Mouse (Mus musculus): ENCODE measurements at regions not wholly inside any gene's neighbourhood (a gene's known extent, or its start where the extent isn't known, plus 50 kb on each side); places are given as distances from the start of the nearest gene placed in this dataset.

DNA sequence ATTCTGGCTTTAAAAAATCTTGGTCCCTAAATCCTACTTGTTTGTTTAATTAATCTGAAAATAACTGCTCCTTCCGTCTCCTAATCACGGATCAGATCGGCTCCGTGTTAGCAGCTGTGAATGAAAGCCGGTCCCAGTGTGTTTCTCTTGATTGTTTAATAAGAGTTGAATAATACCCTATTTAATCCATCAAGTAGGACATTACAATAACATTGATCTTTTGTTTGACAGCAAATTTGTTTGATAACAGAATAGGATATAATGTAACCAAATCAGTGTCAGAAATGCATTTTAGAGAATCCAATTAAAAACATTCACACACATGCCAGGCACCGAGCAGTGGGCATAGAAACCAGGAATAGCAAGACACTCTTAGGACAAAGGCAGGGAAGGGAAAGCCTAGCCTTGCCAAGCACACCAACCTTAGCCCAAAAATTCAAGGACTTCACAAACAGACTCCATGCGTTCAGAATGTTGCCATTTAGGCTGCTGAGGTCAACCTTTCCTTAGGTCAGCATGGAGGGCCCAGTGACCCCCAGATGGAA, 332.5 kb upstream of the Meis1 start:
- no peak for DNase-seq (ENCODE audit: low spot score)

DNA sequence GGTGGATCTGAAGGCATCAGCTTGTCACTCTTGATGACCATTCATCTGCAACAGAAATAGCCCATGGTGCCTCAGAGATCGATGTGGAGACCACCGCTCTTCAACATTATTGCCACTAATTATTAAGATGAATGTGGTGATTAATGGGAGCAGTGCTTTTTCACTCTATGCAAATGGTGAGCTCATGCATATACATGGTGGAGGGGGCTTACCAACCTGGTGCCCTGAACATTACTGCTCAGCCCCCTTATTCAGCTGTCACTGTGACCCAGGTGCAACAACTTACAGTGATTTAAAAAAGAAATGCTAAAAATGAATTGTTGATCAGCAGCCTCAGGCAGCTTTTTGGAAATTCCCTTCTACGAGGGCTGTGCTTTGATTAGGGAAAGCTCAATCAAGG, 334.9 kb upstream of the Meis1 start:
- no peak for DNase-seq (ENCODE audit: low spot score)

DNA sequence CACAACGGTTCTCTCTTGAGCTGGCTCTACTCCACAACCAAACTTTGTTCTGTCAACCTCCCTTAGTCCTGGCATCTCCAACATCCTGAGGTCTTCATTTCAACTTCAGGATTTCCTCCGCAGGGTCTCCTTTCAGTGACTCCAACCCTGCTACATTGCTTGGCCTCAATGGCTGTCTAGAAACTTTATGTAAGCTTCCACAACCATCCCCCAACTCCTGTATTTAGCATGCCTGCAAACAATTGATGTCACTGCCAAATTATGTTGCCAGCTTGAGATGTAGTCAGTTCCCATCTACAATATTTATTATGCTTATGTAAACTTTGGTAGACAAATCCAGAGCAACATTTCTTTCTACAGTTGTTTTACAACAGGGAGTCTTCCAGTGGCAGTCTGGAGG, 336.4 kb upstream of the Meis1 start:
- DNase-seq (ENCODE audit: low spot score) = no peak

DNA sequence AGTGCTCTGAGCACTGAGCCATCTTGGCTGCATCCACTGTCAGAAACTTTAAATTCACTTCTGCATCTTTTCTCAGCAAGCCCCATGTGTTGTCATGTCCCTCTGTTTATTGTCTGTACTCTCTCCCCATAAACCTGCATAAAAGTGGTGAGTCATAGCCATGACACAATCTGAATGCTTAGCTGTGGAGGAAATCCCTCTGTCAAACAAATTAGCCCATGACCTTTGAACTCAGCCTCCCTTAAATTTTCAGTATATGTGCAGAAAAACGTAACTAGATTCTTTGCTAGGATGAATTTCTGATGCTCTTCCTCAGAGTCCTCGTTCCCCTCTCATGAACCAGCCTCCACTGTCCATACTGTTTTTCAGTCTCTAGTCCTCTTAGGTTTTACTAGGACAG, 337.4 kb upstream of the Meis1 start:
- DNase-seq (ENCODE audit: low spot score) = no peak

DNA sequence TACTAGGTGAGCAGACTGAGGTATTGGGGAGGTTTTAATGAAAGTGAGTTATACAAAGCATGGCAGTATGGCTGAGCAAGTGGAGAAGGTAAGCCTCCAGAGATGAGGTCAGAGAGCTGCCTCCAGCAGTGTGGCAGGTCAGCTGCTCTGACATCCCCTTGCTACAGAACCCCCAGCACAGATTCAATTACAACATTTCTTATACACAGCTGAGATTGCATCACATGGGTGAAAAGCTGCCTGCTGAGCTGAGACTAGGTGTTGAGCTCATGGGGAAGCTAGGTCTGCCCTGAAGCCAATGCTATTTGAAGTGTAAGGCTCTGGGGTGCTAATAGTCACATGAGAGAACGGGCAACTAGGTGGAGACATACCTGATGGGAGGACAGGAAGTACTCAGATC, 350.4 kb upstream of the Meis1 start:
- DNase-seq (ENCODE audit: low spot score) = no peak

DNA sequence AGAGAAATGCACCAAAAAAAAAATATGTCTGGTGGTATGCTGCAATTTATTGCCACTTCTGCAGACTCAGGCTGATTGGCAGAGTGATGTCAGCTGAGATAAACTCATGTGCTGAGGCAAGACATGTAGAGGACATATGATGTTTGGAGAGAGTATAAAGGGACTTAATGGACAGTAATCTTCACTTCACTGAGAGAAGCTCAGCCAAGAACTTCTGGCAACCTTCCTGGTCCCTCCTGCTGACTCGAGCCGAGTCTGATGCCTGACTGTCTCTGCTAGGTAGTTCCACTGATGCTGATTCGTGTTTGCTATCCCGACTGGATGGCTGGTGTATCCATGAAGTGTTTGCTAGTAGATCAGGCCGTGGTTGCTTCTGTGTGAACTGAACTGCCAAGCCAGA, 354.7 kb upstream of the Meis1 start:
- no peak for DNase-seq (ENCODE audit: low spot score)

DNA sequence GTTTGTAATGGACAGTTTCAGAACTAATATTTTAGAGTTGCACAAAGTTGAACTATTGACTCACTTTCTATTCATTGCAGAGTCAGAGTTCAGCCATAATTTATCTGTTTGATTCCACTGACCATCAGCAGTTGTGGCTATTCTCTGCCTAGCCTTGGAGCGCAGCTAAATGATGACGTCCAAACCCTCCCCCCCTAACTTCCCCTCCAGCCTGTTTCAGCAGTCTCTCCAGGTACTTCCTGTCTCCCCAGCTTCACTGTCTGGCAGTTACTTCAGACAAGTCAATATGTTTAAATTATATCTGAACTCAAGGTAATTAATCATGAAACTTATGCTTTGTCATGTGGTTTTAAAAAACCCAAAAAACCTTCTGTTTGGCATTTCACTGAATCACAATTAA, 362.1 kb upstream of the Meis1 start:
- DNase-seq (ENCODE audit: low spot score) = no peak

DNA sequence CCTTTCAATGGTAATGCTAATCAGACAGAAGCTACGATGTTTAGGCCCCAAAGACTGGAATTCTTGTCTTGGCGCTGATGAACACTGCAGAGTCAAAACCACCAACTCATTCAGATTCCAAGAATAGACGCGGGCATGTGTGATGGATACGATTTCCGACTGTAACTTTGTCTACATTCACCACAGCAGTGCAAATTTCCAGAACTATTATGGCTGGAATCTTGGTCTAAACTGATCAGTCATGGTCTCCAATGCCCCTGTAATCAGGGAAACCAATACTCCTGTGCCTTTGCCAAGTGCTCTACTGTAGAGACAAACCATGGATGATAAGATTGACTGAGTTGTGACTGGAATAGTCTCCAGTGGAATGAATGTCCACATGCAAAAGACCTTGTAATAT, 370.4 kb upstream of the Meis1 start:
- DNase-seq (ENCODE audit: low spot score) = no peak

DNA sequence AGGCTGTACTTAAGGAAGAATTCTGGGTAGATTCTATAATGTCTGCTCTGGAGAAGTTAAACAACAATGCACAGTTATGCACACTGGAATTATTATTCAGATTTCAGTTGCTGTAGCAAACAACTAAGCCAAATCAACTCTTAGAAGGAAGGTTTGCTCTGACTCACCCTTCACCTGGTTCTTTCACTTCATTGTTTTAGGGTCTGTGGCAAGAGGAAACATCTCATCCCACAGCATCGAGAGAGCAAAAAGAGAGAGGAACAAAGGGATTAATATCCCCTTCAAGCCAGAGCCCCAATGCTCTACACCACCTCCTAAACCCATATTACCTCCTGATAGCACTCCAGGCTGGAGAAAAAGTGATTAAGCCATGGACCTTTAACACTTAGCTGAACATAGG, 373.4 kb upstream of the Meis1 start:
- no peak for DNase-seq (ENCODE audit: low spot score)

DNA sequence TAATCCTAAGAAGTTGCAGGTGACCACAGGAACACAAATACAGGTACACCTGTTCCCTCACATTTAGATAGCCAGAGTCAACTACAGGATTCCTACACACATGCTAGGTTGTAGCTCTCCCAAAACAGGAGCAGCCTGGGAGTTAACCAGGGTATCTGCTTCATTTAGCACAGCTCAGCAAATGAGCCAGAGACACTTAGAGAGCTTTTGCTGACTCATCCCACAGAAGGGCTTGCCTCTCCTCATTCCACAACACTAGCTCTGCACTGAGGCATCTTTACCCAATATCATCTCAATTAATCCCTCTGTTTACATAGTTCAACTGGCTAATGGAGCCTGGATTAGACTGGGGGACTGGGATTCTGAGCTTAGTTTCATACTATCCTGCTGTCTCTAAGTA, 375.6 kb upstream of the Meis1 start:
- no peak for DNase-seq (ENCODE audit: low spot score)

DNA sequence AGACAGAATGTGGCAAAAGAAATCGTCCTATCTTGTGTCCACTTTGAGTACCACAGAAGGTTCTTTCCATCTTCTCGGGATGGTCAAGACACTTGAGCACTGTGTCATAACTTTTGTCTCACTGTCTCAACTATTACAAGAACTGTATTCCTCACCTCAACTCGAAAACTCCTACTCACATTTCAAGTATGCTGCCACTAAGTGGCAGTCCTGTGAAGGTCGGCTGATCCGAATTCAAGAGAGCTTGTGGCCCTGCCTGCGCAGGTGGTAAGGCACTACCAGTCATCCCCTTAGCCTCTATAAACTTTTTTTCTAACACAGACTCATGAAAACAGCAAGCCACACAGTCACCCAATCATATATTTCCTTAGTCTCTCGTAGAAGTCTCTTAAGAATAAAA, 381.6 kb upstream of the Meis1 start:
- DNase-seq (ENCODE audit: low spot score) = no peak

DNA sequence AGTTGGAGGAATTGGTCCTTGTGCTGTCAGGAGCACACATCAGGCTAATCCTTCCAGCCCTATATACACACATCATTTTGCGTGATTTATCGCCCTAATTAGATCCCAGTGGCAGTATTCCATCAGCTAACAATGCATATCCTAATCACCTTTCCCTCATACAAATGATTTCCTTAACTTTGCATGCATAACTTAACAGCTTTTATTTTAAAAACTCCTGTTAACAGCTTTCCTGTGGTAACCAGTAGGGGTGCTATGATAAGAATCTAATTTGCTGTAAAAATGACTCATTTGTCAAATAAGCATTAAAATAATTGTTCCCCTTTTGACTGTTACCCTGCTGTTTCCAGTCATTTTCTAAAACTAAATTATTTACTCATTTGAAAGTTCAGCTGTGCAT, 401.4 kb upstream of the Meis1 start:
- no peak for DNase-seq (ENCODE audit: low spot score)

DNA sequence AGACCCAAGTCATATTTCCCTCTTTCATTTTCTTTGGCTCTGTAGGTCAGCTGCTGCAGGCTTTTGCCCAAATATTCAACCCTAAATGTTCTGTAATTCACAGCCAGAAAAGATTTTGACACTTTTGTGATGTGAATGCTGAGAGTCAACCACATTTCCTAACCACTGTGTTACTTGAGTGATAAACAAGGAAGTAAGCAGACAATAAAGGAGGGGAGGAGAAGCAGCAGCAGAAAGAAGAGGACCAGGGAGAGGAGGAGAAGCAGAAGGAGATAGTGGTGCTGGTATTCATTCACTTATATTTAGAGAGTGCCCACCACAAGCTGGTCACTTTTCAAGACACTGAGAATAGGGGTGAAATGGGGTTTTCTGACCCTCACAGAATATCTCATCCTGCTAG, 404.5 kb upstream of the Meis1 start:
- DNase-seq (ENCODE audit: low spot score) = no peak

DNA sequence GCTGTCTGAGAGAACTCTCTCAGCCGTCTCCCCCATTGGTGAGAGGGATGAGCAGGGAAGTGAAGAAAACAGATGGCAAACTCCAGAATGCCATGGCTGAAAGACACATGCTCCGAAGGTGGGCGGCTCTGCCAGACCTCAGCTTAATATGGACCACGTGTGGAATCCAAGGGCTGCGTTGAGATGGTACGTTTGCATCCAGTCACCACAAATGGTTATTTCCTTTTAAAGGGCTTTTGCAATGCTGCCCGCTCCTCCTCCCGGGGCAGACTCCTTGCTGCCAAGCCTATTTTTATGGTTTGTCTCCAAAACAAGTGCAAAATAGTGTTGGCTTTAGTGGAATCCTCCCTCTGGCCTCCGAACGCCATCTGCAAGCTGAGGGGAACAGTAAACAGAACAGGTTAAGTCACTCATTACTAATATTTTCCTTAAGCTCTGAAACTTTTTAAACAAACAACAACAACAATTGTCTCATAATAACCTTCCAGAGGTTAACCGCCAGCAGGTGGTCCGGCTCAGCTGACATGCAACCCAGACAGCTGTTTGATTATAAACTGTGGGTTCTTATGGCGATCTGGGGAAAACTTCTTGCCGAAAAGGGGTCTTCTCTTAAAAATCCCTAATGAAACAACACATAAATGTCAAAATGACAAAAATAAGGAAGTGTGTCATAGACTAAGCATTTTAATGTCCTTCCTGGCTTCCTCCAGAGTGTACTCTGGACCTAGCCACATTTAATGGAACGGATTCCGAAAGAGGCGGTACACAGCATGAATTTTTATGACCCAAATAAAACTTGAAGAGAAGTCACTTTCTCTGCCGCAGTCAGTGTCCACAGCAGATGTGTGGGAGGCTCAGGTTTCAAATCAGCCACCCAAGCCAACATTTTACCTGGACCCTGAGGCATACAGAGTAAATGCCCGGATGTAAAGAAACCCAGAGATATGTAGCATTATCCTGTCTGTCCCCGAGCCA, 405.3 kb upstream of the Meis1 start:
- DNase-seq (ENCODE audit: low spot score) = no peak

DNA sequence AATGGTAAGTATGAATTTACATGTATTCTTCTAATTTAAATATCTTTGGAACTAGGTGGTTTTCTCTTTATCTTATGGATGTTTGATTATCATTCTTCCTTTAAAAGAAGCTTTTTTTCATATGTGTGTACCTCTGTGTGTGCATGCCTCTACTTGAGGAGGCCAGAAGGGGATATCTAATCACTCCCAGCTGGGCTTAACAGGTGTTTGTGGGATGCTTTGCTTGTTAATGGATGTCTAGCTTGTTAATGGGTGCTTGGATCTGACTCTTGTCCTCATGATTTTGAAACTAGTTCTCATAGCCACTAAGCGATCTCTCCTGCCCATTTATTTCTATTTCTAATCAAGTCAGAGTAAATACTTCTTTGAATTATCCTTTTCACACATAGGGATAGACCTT, 408.8 kb upstream of the Meis1 start:
- no peak for DNase-seq (ENCODE audit: low spot score)

DNA sequence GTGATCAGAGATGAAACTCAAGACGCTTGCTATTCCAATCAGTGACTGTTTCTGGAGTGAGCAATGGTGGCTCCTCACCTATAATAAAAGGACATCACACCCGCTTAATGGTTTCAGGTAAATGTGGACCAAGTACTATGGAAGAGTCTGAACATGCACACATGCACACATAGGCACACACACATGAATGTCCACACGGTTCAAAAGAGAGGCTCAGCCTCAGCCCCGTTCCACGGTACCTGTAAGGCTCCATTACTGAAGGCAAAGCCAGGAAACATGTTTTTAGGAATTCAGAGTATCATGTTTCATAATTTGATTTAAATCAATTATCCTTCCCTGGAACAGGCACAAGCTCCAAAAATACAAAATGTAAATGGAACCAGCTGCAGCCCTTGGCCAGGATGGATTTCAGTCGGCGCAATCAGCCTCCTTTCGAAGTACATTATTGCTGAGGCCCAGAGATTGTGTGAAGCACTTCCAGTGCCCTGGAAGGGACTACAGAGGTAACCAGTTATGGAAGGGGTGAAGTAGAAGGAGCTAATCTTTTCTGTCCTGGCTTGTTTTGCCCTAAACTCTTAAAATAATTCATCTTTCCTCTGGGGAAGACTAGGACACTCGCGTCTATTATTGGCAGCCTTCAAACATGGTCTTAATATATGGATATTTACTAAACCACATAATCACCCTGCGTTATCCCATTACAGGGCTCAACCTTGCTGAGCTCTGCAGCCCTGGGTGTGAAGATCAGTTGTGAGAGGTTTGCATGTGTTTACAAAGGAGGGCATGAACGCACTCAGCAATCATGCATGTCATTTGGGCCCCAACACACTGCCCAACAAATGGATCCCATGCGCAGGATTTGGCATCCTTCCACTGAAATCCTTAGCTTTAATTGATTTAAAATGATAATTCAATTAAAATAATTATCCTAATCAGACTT, 415.2 kb upstream of the Meis1 start:
- no peak for DNase-seq (ENCODE audit: low spot score)

DNA sequence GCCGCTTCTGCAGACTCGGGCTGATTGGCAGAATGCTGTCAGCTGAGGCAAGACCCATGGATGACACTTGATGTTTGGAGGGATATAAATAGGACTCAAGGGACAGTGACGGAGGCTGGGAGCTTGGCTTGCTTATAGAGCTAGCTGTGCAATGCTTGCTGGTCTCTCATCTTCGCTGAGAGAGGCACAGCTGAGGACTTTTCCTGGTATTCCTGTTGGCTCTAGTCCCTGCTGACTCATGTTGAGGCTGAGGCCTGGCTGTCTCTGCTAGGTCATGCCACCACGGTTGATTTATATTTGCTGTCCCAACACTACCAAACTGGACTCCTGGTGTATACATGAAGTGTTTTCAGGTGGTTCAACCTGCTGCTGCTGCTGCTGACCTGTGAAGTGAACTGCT, 419.6 kb upstream of the Meis1 start:
- DNase-seq (ENCODE audit: low spot score) = no peak

DNA sequence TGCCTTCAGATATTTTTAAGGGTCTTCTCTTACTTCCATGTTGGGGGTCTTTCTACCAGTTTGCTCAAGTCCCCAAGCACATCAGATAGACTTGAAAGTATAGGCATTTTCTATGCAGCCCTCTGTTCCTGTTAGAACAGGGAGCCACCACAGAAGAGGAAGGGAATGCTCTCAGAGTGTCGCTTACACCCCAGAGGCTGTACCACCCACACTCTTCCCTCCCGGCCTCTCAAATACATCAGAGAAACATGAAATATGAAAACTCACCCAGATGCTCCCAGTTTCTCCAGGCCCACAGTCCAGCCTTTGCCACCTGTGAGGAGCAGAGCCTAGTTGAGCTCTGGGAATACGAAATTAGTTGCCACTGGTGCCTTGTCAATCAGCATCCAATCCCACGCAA, 423.2 kb upstream of the Meis1 start:
- DNase-seq (ENCODE audit: low spot score) = no peak

DNA sequence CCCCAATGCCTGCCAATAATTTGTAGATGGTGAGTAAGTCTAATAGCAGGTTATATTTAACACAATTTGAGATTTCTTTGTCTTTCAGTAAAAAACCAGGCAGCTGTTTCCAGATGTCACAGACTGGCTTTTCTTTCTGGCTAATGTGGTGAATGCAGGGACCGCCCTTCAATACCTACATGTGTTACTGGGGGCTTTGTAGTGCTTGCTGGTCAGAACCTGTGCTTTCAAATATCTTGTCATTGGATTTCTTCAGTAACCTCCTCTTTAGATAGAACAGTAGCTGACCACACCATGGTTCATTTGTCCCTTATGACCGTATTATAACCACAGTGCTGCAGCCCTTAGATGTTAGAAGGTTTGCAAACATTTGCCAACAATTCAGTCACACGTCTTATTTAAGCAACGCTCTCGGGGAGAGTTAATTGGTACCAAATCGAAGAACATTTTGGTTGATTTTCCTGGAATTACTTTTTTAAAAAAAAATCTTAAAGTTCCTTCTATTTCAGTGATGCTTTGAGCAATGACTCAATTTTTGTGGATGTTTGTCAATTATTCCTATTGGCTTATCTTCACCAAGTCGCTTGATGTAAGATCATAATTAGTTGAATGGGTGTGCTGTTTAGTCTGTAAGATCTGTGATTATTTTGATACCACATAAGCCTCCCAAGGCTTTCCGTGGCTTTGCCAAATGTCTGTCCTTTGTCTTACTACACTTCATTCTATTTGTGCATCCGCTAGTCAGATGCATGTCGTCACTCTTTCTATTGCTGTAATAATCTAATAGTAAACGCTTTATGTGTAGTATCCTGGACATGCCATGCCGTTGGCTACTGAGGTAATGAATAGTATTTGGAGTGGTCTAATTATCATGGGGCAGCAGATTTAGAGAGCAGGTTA, 436.9 kb upstream of the Meis1 start:
- no peak for DNase-seq (ENCODE audit: low spot score)

DNA sequence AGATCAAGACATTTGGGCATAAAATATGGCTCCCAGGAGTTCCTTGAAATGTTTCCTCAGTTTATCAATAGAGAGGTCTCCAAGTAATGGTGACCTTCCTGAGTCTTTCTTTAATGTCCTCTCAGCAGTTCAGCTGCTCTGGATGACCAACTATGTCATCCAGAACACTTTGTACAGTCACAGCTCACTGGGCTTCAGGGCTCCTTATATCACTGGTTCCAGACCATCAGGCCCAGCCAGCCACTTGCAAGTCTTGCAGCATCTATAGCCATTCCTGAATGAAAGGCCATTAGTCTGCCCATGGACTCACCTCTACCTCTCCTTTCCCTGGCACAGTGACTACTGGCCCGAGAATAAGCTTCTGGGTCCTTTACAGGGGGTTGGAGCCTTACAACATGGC, 437.8 kb upstream of the Meis1 start:
- DNase-seq (ENCODE audit: low spot score) = no peak

DNA sequence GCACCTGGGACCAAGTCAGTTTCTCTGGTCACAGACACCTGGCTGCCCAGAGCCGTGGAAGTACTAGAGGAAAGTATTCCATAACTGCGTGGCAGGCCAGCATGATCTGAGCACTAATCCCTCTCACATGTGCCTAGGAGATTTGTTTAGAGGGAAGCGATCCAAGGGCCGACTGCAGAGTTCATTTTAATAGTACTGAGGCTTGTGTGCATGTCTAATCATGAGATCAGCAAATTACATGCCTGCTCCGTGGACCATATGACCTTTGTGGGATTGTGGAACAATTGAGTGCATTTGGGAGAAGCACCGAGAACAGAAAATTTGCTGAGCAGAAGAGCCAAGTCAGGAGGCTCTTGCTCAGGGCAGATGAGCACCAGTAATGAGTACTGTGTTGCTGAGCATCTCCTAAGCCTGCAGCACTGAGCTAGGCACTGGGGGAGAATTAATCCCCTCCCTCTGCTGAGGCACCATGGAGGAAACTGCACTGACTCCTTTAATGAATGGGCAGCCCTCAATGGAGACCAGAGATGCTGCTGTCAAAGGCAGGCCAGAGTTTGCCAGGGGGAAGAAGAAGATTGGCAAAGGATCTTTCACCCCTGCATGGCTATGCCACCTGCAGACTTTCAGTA, 445.1 kb upstream of the Meis1 start:
- no peak for DNase-seq (ENCODE audit: low spot score)
